Mouse (Mus musculus): Measurements from ENCODE around the gene Prss53.

DNA sequence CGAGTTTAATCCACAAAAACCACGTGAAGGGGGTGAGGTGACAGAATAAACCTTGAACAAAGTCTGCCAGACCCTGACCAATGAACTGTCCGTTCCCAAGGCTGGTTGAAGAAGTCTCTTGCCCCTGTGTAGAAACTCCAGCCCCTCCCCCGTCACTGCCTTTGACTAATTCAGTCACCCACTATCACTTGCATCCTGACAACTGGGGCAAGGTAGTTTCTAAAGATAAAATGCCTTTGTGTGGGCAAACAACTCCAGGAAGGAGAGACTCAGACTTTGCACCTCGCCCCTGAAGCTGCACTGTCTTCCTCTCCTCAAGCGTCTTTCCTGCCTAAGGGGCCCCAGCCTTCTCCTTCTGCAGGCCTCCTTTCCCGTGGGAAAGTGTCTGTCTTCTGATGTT is 9.2 kb upstream of the Prss53 start:
- TF ChIP-seq CTCF (conservative IDR thresholded peaks at IDR 0.05 in 1 of 2, IDR thresholded peaks at IDR 0.05 in 1 of 2; ENCODE audit: low read depth in 2 of 2, low read length in 2 of 2) (no peak), E2F4 (IDR thresholded peaks at IDR 0.05; ENCODE audit: insufficient replicate concordance, low read depth, low read length) (no peak), SIN3A (IDR thresholded peaks at IDR 0.05; ENCODE audit: low read length) (no peak), ZC3H11A (IDR thresholded peaks at IDR 0.05; ENCODE audit: low read depth, low read length) (no peak), POLR2A (IDR thresholded peaks at IDR 0.05; ENCODE audit: low read depth, low read length) (no peak), IRF4 (IDR thresholded peaks at IDR 0.05; ENCODE audit: low read depth, low read length) (no peak), RCOR1 (conservative IDR thresholded peaks at IDR 0.05; ENCODE audit: low read depth, low read length) (no peak)

Data from CH12.LX (cell line).